Mouse (Mus musculus): Measurements from ENCODE around the gene Dcp1a. TPM values are rescaled to one million over a fixed set of nuclear protein-coding genes. Genes with fewer than 3 reads are reported as not detected.
"Not testable (repeated sequence)": the region's sequence is repeated elsewhere in the genome, so short reads cannot be mapped to it uniquely, and the experiment has no call there.

The Dcp1a gene
- polyA plus RNA-seq, 1 experiment from 2014 or later = 16.1 TPM

DNA sequence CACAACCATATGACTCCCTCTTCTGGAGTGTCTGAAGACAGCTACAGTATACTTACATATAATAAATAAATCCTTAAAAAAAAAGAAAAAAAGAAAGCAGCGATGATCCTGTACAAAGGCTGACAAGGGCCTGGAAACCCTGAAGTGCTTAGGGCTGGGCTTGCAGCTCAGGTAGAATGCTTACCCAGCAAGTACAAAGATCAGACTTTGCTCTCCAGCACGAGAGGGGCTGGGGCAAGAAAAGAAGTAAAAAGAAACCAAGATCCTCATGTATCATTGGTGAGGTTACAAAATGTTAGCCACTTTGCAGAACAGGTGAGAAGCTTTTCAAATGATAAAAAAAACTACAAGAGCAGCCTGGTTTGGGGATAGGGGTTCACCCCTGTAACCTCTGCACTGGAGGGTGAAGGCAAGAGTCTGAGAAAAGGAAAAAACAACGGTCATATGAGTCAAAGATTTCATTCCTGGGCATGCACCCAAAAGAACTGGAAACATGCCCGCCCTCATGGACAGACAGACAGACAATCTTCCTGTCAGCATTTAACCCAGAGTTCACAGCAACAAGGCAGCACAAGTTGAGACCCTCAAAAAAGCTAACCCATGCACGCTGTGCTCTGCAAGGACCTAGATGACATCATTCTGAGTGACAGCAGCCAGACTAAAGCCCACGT lies 54.6 kb downstream of the Dcp1a start:
- Histone ChIP-seq H3K27ac (replicated peaks in 1 of 2; ENCODE audit: control insufficient read depth in 1 of 2, insufficient read depth in 1 of 2, low read depth in 2 of 2, low read length in 2 of 2) (no peak overlapping the region), H3K4me2 (ENCODE audit: low read length) (no peak overlapping the region), H3K36me3 (ENCODE audit: control insufficient read depth, insufficient read depth, low read length) (0 out of 2 replicates have a peak, but pooled peaks cover 3% of the 10 kb centered on the region), H3K9ac (ENCODE audit: low read length) (no peak overlapping the region), H3K9me3 (ENCODE audit: control insufficient read depth, low read length) (no peaks in the 10 kb centered on the region), H3K27me3 (ENCODE audit: control insufficient read depth, insufficient read depth, low read length) (no peaks in the 10 kb centered on the region), H3K4me1 (ENCODE audit: control insufficient read depth in 2 of 2, insufficient read depth in 2 of 2, low read length in 2 of 2) (peaks cover 9 to 16% of the 10 kb centered on the region in 2 experiments; a peak in 3 of 4 replicates), H3K4me3 (ENCODE audit: control insufficient read depth in 1 of 2, insufficient read depth in 1 of 2, low read depth in 1 of 2, low read length in 2 of 2) (no peak overlapping the region)
- ATAC-seq (ENCODE audit: insufficient number of reproducible peaks, insufficient read depth, low FRiP score, low read depth) = no peak
- 69% methylated on average over 6 of the region's 6 CpGs for WGBS

DNA sequence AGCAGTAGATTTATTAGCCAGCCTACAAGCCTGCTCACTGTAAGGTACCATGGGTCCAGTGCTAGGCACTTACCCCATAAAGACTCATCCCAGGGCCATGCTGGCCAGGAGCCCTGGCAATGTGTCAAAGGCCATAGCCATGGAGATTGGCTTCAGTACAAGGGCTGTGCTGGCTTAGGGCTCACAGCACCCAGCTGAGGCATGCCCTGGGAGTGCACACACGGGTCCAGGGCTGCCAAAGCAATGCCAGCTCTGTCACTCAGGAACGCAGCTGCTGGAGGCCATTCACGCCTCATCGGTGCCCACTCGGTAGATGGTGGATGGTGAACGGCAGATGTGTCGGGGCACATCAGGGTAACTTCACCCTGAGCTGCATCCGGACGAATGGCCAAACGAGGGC lies 62.2 kb downstream of the Dcp1a start:
- H3K27ac ChIP-seq (replicated peaks in 1 of 2; ENCODE audit: control insufficient read depth in 1 of 2, insufficient read depth in 1 of 2, low read depth in 2 of 2, low read length in 2 of 2) = no peak overlapping the region
- 82% methylated on average over 10 of the region's 10 CpGs for WGBS

DNA sequence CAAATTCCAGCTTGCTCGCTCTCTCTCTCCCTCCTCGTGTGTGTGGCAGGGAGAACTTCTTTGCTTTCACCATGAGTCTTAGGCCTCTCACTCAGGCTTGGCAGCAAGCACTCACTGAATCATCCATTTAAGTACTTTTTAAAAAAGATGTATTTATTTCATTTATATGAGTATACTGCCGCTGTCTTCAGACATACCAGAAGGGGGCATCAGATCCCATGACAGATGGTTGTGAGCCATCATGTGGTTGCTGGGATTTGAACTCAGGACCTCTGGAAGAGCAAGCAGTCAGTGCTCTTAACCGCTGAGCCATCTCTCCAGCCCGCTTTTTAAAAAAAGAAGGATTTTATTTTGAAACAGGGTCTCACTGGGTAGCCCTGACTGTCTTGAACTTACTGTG lies 64.0 kb downstream of the Dcp1a start:
- H3K27me3 ChIP-seq (ENCODE audit: control insufficient read depth, insufficient read depth, low read length); H3K4me1 ChIP-seq (ENCODE audit: control insufficient read depth in 2 of 2, insufficient read depth in 2 of 2, low read length in 2 of 2); H3K36me3 ChIP-seq (ENCODE audit: control insufficient read depth, insufficient read depth, low read length); H3K4me3 ChIP-seq (ENCODE audit: control insufficient read depth in 1 of 2, insufficient read depth in 1 of 2, low read depth in 1 of 2, low read length in 2 of 2); ATAC-seq (ENCODE audit: insufficient number of reproducible peaks, insufficient read depth, low FRiP score, low read depth); H3K9me3 ChIP-seq (ENCODE audit: control insufficient read depth, low read length); H3K27ac ChIP-seq (replicated peaks in 1 of 2; ENCODE audit: control insufficient read depth in 1 of 2, insufficient read depth in 1 of 2, low read depth in 2 of 2, low read length in 2 of 2); H3K9ac ChIP-seq (ENCODE audit: low read length); H3K4me2 ChIP-seq (ENCODE audit: low read length): not testable (repeated sequence)
- WGBS = 92% methylated on average over 5 of the region's 5 CpGs

More for the DNA sequence above, 62.2 kb downstream of the Dcp1a start:
- H3K9ac ChIP-seq (ENCODE audit: low read length) = no peak overlapping the region
- H3K4me1 ChIP-seq (ENCODE audit: control insufficient read depth in 2 of 2, insufficient read depth in 2 of 2, low read length in 2 of 2) = no peaks in the 10 kb centered on the region
- H3K4me3 ChIP-seq (ENCODE audit: control insufficient read depth in 1 of 2, insufficient read depth in 1 of 2, low read depth in 1 of 2, low read length in 2 of 2) = no peak overlapping the region
- H3K36me3 ChIP-seq (ENCODE audit: control insufficient read depth, insufficient read depth, low read length) = no peaks in the 10 kb centered on the region
- no peak overlapping the region for H3K4me2 ChIP-seq (ENCODE audit: low read length)
- no peaks in the 10 kb centered on the region for H3K9me3 ChIP-seq (ENCODE audit: control insufficient read depth, low read length)
- H3K27me3 ChIP-seq (ENCODE audit: control insufficient read depth, insufficient read depth, low read length) = no peaks in the 10 kb centered on the region
- ATAC-seq (ENCODE audit: insufficient number of reproducible peaks, insufficient read depth, low FRiP score, low read depth) = no peak

DNA sequence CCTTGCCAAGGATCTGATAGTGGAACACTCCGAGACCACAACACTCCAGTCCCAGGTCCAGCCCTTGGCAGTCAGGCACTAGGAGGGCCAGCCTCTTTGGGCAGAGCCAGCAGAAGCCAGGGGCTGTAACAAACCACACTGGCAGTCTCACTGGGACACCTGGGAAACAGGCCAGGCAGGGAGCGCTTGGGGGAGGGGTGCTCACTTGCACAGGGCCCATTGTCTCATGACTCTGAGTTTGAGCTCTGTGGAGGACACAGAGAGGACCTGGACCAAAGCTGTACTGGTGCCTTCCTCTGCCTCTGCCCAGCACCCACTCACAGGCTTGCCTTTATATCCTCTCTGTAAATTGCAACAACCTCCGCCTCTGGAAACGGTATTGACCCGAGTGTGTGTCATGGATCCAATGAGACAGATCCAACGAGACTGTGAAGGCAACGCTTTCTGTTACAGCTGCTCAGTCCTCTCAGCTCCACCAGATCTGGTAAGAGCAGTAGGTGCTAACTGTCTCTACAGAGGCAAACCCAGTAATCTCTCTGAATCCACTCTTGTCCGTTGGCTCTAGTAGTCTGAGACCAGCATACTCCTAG lies 68.9 kb downstream of the Dcp1a start, which contains the start of gene Tkt:
Gene Tkt, plus strand, starts transcription at position 229 of the 590 bp plus-strand sequence.
- no peaks in the 10 kb centered on the region for H3K36me3 ChIP-seq (ENCODE audit: control insufficient read depth, insufficient read depth, low read length)
- H3K27ac ChIP-seq (replicated peaks in 1 of 2; ENCODE audit: control insufficient read depth in 1 of 2, insufficient read depth in 1 of 2, low read depth in 2 of 2, low read length in 2 of 2) = peak within 1 kb of the TSS; percentile 93 to 95
- H3K27me3 ChIP-seq (ENCODE audit: control insufficient read depth, insufficient read depth, low read length) = no peaks in the 10 kb centered on the region
- peaks cover 22 to 33% of the 10 kb centered on the region in 2 experiments for H3K4me1 ChIP-seq (ENCODE audit: control insufficient read depth in 2 of 2, insufficient read depth in 2 of 2, low read length in 2 of 2)
- peak; percentile 24; the same call in 1 of the 2 replicates for ATAC-seq (ENCODE audit: insufficient number of reproducible peaks, insufficient read depth, low FRiP score, low read depth)
- peak within 1 kb of the TSS; percentile 93 for H3K9ac ChIP-seq (ENCODE audit: low read length)
- peak within 1 kb of the TSS; percentile 98 for H3K4me2 ChIP-seq (ENCODE audit: low read length)
- 21% methylated on average over 8 of the region's 8 CpGs for WGBS
- H3K9me3 ChIP-seq (ENCODE audit: control insufficient read depth, low read length) = no peaks in the 10 kb centered on the region
- H3K4me3 ChIP-seq (ENCODE audit: control insufficient read depth in 1 of 2, insufficient read depth in 1 of 2, low read depth in 1 of 2, low read length in 2 of 2) = peak within 1 kb of the TSS; percentile 77 to 85

DNA sequence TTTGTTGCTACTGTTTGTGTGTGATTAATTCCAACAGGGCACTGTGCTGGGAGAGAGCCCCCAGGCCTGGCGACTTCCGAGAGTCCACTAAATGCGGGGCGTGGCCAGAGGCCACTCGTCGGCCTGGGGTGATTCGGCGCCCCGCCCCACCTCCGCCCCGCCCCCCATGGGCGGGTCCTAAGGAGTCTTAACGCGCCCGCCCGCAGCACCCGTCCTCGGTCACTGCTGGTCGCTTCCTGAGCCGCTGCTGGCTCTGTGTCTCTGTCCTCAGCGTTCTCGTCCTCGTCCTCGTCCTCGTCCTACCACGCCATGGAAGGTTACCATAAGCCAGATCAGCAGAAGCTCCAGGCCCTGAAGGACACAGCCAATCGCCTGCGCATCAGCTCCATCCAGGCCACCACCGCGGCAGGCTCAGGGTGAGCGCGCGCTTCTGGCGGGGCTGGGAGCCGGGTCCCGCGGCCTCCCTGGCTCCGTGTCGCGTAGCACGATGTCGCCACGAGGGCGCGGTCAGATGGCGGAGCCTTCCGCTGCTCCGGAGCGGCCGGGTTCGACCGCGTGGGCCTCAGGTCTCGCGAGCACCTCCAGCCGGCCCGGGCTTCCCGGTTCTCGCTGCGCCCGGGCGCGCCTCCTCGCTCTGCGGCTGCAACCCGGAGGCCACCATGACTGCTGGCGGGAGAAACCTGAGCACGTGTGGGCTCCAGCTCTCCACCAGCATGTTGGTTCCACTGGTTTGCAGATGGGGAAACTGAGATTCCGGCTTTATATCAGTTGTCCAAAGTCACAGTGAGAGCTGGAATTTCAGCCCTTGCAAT lies 69.8 kb downstream of the Dcp1a start:
- H3K36me3 ChIP-seq (ENCODE audit: control insufficient read depth, insufficient read depth, low read length) = peaks cover 3% of the 10 kb centered on the region; the same call in 1 of the 2 replicates
- peak overlapping the region; percentile 77 to 85 for H3K4me3 ChIP-seq (ENCODE audit: control insufficient read depth in 1 of 2, insufficient read depth in 1 of 2, low read depth in 1 of 2, low read length in 2 of 2)
- H3K27ac ChIP-seq (replicated peaks in 1 of 2; ENCODE audit: control insufficient read depth in 1 of 2, insufficient read depth in 1 of 2, low read depth in 2 of 2, low read length in 2 of 2) = peak overlapping the region; percentile 93 to 95
- peak; percentile 90 for ATAC-seq (ENCODE audit: insufficient number of reproducible peaks, insufficient read depth, low FRiP score, low read depth)
- no peaks in the 10 kb centered on the region for H3K9me3 ChIP-seq (ENCODE audit: control insufficient read depth, low read length)
- peak overlapping the region; percentile 93 for H3K9ac ChIP-seq (ENCODE audit: low read length)
- peak overlapping the region; percentile 98 for H3K4me2 ChIP-seq (ENCODE audit: low read length)
- H3K4me1 ChIP-seq (ENCODE audit: control insufficient read depth in 2 of 2, insufficient read depth in 2 of 2, low read length in 2 of 2) = peaks cover 22 to 33% of the 10 kb centered on the region in 2 experiments
- WGBS = under 1% methylated on average over 68 of the region's 69 CpGs
- H3K27me3 ChIP-seq (ENCODE audit: control insufficient read depth, insufficient read depth, low read length) = no peaks in the 10 kb centered on the region

DNA sequence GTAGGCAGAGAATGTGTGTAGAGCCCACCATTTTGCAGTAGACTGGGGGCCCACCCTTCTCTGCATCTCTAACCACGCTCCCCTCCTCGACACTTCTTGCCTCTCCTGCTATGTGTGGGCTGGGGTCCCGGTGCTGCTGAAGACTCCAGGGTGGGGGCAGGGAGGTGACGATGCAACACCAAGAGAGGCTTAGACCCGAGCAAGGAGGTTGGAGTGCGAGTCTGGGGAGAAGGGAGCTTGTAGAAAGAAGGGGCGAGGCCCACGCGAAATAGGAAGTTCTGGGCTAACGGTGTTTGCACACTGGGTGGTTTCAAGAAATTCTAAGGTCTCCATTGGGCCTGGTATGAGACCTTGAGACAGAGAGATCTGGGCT lies 70.4 kb downstream of the Dcp1a start:
- WGBS = 2% methylated on average over 10 of the region's 10 CpGs
- H3K4me2 ChIP-seq (ENCODE audit: low read length) = peak overlapping the region; percentile 98
- no peak for ATAC-seq (ENCODE audit: insufficient number of reproducible peaks, insufficient read depth, low FRiP score, low read depth)
- no peaks in the 10 kb centered on the region for H3K27me3 ChIP-seq (ENCODE audit: control insufficient read depth, insufficient read depth, low read length)
- H3K9me3 ChIP-seq (ENCODE audit: control insufficient read depth, low read length) = no peaks in the 10 kb centered on the region
- H3K36me3 ChIP-seq (ENCODE audit: control insufficient read depth, insufficient read depth, low read length) = peaks cover 3% of the 10 kb centered on the region; the same call in 1 of the 2 replicates
- H3K27ac ChIP-seq (replicated peaks in 1 of 2; ENCODE audit: control insufficient read depth in 1 of 2, insufficient read depth in 1 of 2, low read depth in 2 of 2, low read length in 2 of 2) = peak overlapping the region; percentile 92 to 93
- peak overlapping the region; percentile 93 for H3K9ac ChIP-seq (ENCODE audit: low read length)
- peak overlapping the region; percentile 77 to 85 for H3K4me3 ChIP-seq (ENCODE audit: control insufficient read depth in 1 of 2, insufficient read depth in 1 of 2, low read depth in 1 of 2, low read length in 2 of 2)
- H3K4me1 ChIP-seq (ENCODE audit: control insufficient read depth in 2 of 2, insufficient read depth in 2 of 2, low read length in 2 of 2) = peaks cover 22 to 33% of the 10 kb centered on the region in 2 experiments

DNA sequence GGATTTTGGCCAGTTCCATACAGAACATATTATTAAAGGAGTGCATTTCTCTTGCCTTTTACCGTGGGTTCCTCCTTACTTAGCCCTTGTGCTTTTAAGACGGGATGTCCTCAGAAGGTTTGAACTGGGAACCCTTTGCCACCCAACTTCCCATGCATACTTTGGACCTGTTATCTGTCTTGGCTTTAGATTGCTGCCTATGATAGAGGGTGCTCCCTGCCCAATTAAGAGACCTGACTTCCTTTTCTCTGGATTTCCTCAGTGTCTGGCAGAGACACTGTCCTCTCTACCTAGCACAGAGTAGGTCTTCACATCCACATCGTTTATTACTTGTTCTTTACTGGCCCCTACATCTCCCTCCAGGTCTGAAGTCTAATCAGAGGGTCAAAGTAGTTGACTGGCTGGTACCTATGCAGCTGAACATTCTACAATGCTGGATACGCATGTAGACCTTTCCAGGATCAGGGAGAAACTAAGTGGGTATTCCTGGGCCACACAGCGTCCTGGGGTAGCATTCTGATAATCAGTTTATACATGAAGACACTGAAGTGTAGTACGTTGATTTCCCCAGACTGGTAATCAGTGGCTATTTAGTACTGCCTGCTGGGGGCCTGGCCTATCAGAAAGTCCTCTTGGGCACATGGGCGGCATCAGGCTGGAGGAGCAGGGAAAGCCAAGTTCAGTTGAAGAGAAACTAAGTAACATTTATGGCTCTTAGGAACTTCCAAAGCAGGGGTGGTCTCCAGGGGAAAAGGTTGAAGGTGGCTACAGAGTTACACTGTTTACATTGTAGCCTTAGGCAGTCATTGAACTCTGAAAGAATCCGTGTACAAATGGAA lies 71.1 kb downstream of the Dcp1a start:
- ATAC-seq (ENCODE audit: insufficient number of reproducible peaks, insufficient read depth, low FRiP score, low read depth) = no peak
- peak overlapping the region; percentile 93 for H3K9ac ChIP-seq (ENCODE audit: low read length)
- 36% methylated on average over 8 of the region's 8 CpGs for WGBS
- no peaks in the 10 kb centered on the region for H3K9me3 ChIP-seq (ENCODE audit: control insufficient read depth, low read length)
- peak overlapping the region; percentile 77 to 85; a peak in 3 of 4 replicates for H3K4me3 ChIP-seq (ENCODE audit: control insufficient read depth in 1 of 2, insufficient read depth in 1 of 2, low read depth in 1 of 2, low read length in 2 of 2)
- peaks cover 3% of the 10 kb centered on the region; the same call in 1 of the 2 replicates for H3K36me3 ChIP-seq (ENCODE audit: control insufficient read depth, insufficient read depth, low read length)
- no peak overlapping the region for H3K27ac ChIP-seq (replicated peaks in 1 of 2; ENCODE audit: control insufficient read depth in 1 of 2, insufficient read depth in 1 of 2, low read depth in 2 of 2, low read length in 2 of 2)
- peaks cover 22 to 33% of the 10 kb centered on the region in 2 experiments for H3K4me1 ChIP-seq (ENCODE audit: control insufficient read depth in 2 of 2, insufficient read depth in 2 of 2, low read length in 2 of 2)
- H3K27me3 ChIP-seq (ENCODE audit: control insufficient read depth, insufficient read depth, low read length) = no peaks in the 10 kb centered on the region
- H3K4me2 ChIP-seq (ENCODE audit: low read length) = peak overlapping the region; percentile 98
